Mouse (Mus musculus): Measurements from ENCODE around the gene Tmigd1. TPM values are rescaled to one million over a fixed set of nuclear protein-coding genes. Genes with fewer than 3 reads are reported as not detected.
A peak's percentile ranks its signal among the peaks of the same experiment; 100 is the strongest.
"Not testable (repeated sequence)": the region's sequence is repeated elsewhere in the genome, so short reads cannot be mapped to it uniquely, and the experiment has no call there.

Tmigd1 gene
- total RNA-seq, 4 experiments from 2014 or later, result not detected

GRCm38 (mm10) chr11:76897871-76898270, 4.1 kb upstream of the Tmigd1 start:
- no peak for DNase-seq (ENCODE audit: low spot score in 2 of 2)

- no peak for DNase-seq (ENCODE audit: low spot score in 2 of 2)
These were observed 3.2 kb upstream of the Tmigd1 start for GRCm38 (mm10) chr11:76898751-76899150.

- DNase-seq (ENCODE audit: low spot score in 2 of 2), result no peak
These were observed 1.9 kb upstream of the Tmigd1 start for GRCm38 (mm10) chr11:76899758-76900738.

GRCm38 (mm10) chr11:76904340-76904739, 2.4 kb downstream of the Tmigd1 start:
- DNase-seq (ENCODE audit: low spot score in 2 of 2), result no peak

- no peak for DNase-seq (ENCODE audit: low spot score in 2 of 2)
These were observed 6.7 kb downstream of the Tmigd1 start for GRCm38 (mm10) chr11:76908651-76909050.

- DNase-seq (ENCODE audit: low spot score in 2 of 2), result no peak
These were observed 9.5 kb downstream of the Tmigd1 start for GRCm38 (mm10) chr11:76911325-76912054.

- no peak for DNase-seq (ENCODE audit: low spot score in 2 of 2)
These were observed 10.1 kb downstream of the Tmigd1 start for GRCm38 (mm10) chr11:76912055-76912395.

- no peak for DNase-seq (ENCODE audit: low spot score in 2 of 2)
These were observed 12.4 kb downstream of the Tmigd1 start for GRCm38 (mm10) chr11:76914366-76914765.

- DNase-seq (ENCODE audit: low spot score in 2 of 2), result no peak
These were observed 14.7 kb downstream of the Tmigd1 start for GRCm38 (mm10) chr11:76916539-76917229.

GRCm38 (mm10) chr11:76917230-76917548, 15.2 kb downstream of the Tmigd1 start:
- no peak for DNase-seq (ENCODE audit: low spot score in 2 of 2)

- DNase-seq (ENCODE audit: low spot score in 2 of 2), result no peak
These were observed 18.6 kb downstream of the Tmigd1 start for GRCm38 (mm10) chr11:76920607-76921006.

GRCm38 (mm10) chr11:76924759-76925236, 22.8 kb downstream of the Tmigd1 start, which contains the start of gene Blmh:
Blmh (plus strand) TSS chr11:76924809.
- no peak for DNase-seq (ENCODE audit: low spot score in 2 of 2)

GRCm38 (mm10) chr11:76928586-76928985, 26.6 kb downstream of the Tmigd1 start:
- DNase-seq (ENCODE audit: low spot score in 2 of 2), result not testable (repeated sequence)

- DNase-seq (ENCODE audit: low spot score in 2 of 2), result no peak
These were observed 31.2 kb downstream of the Tmigd1 start for GRCm38 (mm10) chr11:76933209-76933608.

- DNase-seq (ENCODE audit: low spot score in 2 of 2), result no peak
These were observed 34.6 kb downstream of the Tmigd1 start for GRCm38 (mm10) chr11:76936578-76936977.

GRCm38 (mm10) chr11:76944839-76945238, 42.9 kb downstream of the Tmigd1 start:
- DNase-seq (ENCODE audit: low spot score in 2 of 2), result no peak

- DNase-seq (ENCODE audit: low spot score in 2 of 2), result peak; percentile 82 to 84
These were observed 43.6 kb downstream of the Tmigd1 start for GRCm38 (mm10) chr11:76945386-76946202.

- no peak for DNase-seq (ENCODE audit: low spot score in 2 of 2)
These were observed 44.2 kb downstream of the Tmigd1 start for GRCm38 (mm10) chr11:76946203-76946585.

- no peak for DNase-seq (ENCODE audit: low spot score in 2 of 2)
These were observed 51.6 kb downstream of the Tmigd1 start for GRCm38 (mm10) chr11:76953536-76953935.

- no peak for DNase-seq (ENCODE audit: low spot score in 2 of 2)
These were observed 63.7 kb downstream of the Tmigd1 start for GRCm38 (mm10) chr11:76965703-76966102.
